Mouse (Mus musculus): ENCODE results near the gene Ntn5. TPM values are rescaled to one million over a fixed set of nuclear protein-coding genes. Genes with fewer than 3 reads are reported as not detected.

Ntn5 gene
- polyA plus RNA-seq, 2 experiments = 0.59 to 1.3 TPM

GRCm38 (mm10) chr7:45692364-45692763, 8.5 kb downstream of the Ntn5 start:
- no peak overlapping the region for H3K4me3 ChIP-seq (replicated peaks; ENCODE audit: low read length)
- DNase-seq (ENCODE audit: low spot score) = no peak
- no peak overlapping the region for H3K27ac ChIP-seq (replicated peaks; ENCODE audit: low read depth, low read length)
- no peaks in the 10 kb centered on the region for H3K9me3 ChIP-seq (ENCODE audit: control insufficient read depth, low read length)
- H3K4me2 ChIP-seq (replicated peaks; ENCODE audit: low read depth, low read length, severe bottlenecking) = no peak overlapping the region
- no peak for ATAC-seq (ENCODE audit: low FRiP score, low read depth)
- WGBS = 94% methylated on average over 2 of the region's 2 CpGs
- TF ChIP-seq POLR2A (IDR thresholded peaks at IDR 0.05; ENCODE audit: borderline replicate concordance, extremely low read depth, insufficient read depth, insufficient read length) = no peak
- no peaks in the 10 kb centered on the region for H3K36me3 ChIP-seq (ENCODE audit: control insufficient read depth, insufficient read depth, low read length)
- H3K9ac ChIP-seq (ENCODE audit: low read depth, low read length, severe bottlenecking) = no peak overlapping the region
- H3K27me3 ChIP-seq (ENCODE audit: control insufficient read depth, insufficient read depth, low read length) = no peaks in the 10 kb centered on the region
- no peaks in the 10 kb centered on the region for H3K4me1 ChIP-seq (ENCODE audit: control insufficient read depth, insufficient read depth, low read length)

- Histone ChIP-seq H3K4me1 (ENCODE audit: control insufficient read depth, insufficient read depth, low read length) (no peaks in the 10 kb centered on the region), H3K36me3 (ENCODE audit: control insufficient read depth, insufficient read depth, low read length) (no peaks in the 10 kb centered on the region), H3K4me3 (replicated peaks; ENCODE audit: low read length) (no peak within 1 kb of the TSS), H3K9ac (ENCODE audit: low read depth, low read length, severe bottlenecking) (no peak within 1 kb of the TSS), H3K9me3 (ENCODE audit: control insufficient read depth, low read length) (no peaks in the 10 kb centered on the region), H3K27me3 (ENCODE audit: control insufficient read depth, insufficient read depth, low read length) (0 out of 2 replicates have a peak, but pooled peaks cover 2% of the 10 kb centered on the region), H3K4me2 (replicated peaks; ENCODE audit: low read depth, low read length, severe bottlenecking) (no peak within 1 kb of the TSS), H3K27ac (replicated peaks; ENCODE audit: low read depth, low read length) (peak within 1 kb of the TSS; percentile 52; the same call in 1 of the 2 replicates)
- no peak for TF ChIP-seq POLR2A (IDR thresholded peaks at IDR 0.05; ENCODE audit: borderline replicate concordance, extremely low read depth, insufficient read depth, insufficient read length)
- 93% methylated on average over 50 of the region's 50 CpGs for WGBS
- ATAC-seq (ENCODE audit: low FRiP score, low read depth) = no peak
- no peak for DNase-seq (ENCODE audit: low spot score)
Observed at GRCm38 (mm10) chr7:45693921-45694591, 10.2 kb downstream of the Ntn5 start, which contains the start of gene Sec1. Gene Sec1, minus strand, starts transcription at chr7:45694402.

DNA sequence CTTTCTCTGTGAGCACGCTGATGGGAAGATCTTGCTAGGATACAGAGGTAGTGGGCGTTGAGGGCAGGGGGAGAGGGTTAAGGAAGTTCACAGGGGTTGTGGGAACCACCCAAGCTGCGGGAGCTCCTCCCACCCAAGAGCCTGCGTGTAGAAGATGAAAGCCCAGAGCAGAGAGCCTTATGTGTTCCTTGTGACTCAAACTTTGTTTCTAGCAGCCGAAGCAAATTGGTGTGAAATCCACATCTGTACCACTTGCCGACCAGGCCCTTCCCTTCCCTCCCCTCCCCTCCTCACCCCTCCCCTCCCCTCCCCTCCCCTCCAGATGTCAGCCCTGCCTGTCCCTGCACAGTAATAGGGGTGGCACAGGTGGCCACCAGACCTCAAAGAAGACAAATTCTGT, 11.3 kb downstream of the Ntn5 start:
- Histone ChIP-seq H3K4me2 (replicated peaks; ENCODE audit: low read depth, low read length, severe bottlenecking) (no peak overlapping the region), H3K9me3 (ENCODE audit: control insufficient read depth, low read length) (no peaks in the 10 kb centered on the region), H3K9ac (ENCODE audit: low read depth, low read length, severe bottlenecking) (no peak overlapping the region), H3K36me3 (ENCODE audit: control insufficient read depth, insufficient read depth, low read length) (no peaks in the 10 kb centered on the region), H3K27ac (replicated peaks; ENCODE audit: low read depth, low read length) (peak overlapping the region; percentile 52; the same call in 1 of the 2 replicates), H3K4me3 (replicated peaks; ENCODE audit: low read length) (no peak overlapping the region), H3K27me3 (ENCODE audit: control insufficient read depth, insufficient read depth, low read length) (peaks cover 12% of the 10 kb centered on the region; the same call in 1 of the 2 replicates), H3K4me1 (ENCODE audit: control insufficient read depth, insufficient read depth, low read length) (peaks cover 4% of the 10 kb centered on the region; the same call in 1 of the 2 replicates)
- ATAC-seq (ENCODE audit: low FRiP score, low read depth) (peak; percentile 51), DNase-seq (ENCODE audit: low spot score) (no peak)
- 2% methylated on average over 6 of the region's 6 CpGs for WGBS
- no peak for TF ChIP-seq POLR2A (IDR thresholded peaks at IDR 0.05; ENCODE audit: borderline replicate concordance, extremely low read depth, insufficient read depth, insufficient read length)

DNA sequence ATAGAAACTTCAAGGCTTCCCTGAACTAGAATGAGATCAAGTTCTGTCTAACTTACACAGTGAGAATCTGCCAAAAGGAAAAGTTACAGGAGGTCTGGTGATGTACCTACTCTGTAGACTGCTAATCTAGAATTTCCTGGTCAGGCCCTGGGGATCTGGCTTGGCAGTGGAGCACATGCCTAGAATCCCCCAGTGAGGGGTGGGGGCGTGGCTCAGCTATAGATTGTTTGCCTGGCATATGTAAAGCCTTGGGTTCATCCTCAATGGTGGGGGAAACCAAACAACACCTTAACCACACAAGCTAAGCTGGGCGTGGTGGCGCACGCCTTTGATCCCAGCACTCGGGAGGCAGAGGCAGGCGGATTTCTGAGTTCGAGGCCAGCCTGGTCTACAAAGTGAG, 14.1 kb downstream of the Ntn5 start:
- Histone ChIP-seq H3K9ac (ENCODE audit: low read depth, low read length, severe bottlenecking) (no peak overlapping the region), H3K4me1 (ENCODE audit: control insufficient read depth, insufficient read depth, low read length) (peaks cover 15% of the 10 kb centered on the region), H3K36me3 (ENCODE audit: control insufficient read depth, insufficient read depth, low read length) (no peaks in the 10 kb centered on the region), H3K27ac (replicated peaks; ENCODE audit: low read depth, low read length) (no peak overlapping the region), H3K9me3 (ENCODE audit: control insufficient read depth, low read length) (no peaks in the 10 kb centered on the region), H3K4me3 (replicated peaks; ENCODE audit: low read length) (no peak overlapping the region), H3K27me3 (ENCODE audit: control insufficient read depth, insufficient read depth, low read length) (peaks cover 17% of the 10 kb centered on the region; the same call in 1 of the 2 replicates), H3K4me2 (replicated peaks; ENCODE audit: low read depth, low read length, severe bottlenecking) (no peak overlapping the region)
- 85% methylated on average over 5 of the region's 7 CpGs for WGBS
- TF ChIP-seq POLR2A (IDR thresholded peaks at IDR 0.05; ENCODE audit: borderline replicate concordance, extremely low read depth, insufficient read depth, insufficient read length) = no peak
- ATAC-seq (ENCODE audit: low FRiP score, low read depth) (no peak), DNase-seq (ENCODE audit: low spot score) (no peak)

DNA sequence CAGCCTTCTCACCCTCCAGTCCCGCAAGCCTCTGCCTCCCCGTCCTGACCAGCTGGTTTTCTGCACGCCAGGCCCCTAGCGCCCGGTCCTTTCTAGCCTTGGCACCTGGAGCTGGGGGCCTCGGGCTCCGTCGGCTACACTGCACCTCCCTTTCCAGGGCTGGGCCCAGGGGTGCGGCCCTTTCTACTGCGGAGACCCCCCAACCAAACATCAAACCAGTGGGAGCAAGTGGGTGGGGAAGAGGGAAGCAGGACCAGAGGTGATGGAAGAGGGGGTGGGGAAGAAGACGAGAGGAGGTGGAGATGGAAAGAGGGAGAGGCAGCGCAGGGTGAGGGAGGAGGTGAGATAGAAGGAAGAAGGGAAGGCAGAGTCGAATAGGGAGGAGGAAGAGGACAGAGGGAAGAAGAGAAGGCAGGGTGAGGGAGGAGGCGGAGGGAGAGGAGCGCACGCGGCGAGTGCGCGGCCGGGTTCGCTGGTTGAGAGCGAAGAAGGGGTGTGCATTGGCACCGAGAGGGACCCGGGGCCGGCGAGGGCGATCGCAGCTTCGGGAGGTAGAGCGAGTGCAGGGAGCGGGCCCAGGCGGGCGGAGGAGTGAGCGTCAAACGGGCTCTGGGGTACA, 15.8 kb downstream of the Ntn5 start, which contains the start of gene Car11:
Car11 (plus strand) TSS at position 321 of the 619 bp plus-strand sequence.
- ATAC-seq (ENCODE audit: low FRiP score, low read depth) = no peak
- H3K27me3 ChIP-seq (ENCODE audit: control insufficient read depth, insufficient read depth, low read length) = peaks cover 17% of the 10 kb centered on the region; the same call in 1 of the 2 replicates
- H3K4me1 ChIP-seq (ENCODE audit: control insufficient read depth, insufficient read depth, low read length) = peaks cover 24% of the 10 kb centered on the region
- no peak for DNase-seq (ENCODE audit: low spot score)
- H3K4me3 ChIP-seq (replicated peaks; ENCODE audit: low read length) = peak within 1 kb of the TSS; percentile 46
- H3K9me3 ChIP-seq (ENCODE audit: control insufficient read depth, low read length) = no peaks in the 10 kb centered on the region
- peak within 1 kb of the TSS; percentile 93 for H3K4me2 ChIP-seq (replicated peaks; ENCODE audit: low read depth, low read length, severe bottlenecking)
- TF ChIP-seq POLR2A (IDR thresholded peaks at IDR 0.05; ENCODE audit: borderline replicate concordance, extremely low read depth, insufficient read depth, insufficient read length) = no peak
- WGBS = under 1% methylated on average over 31 of the region's 36 CpGs
- H3K27ac ChIP-seq (replicated peaks; ENCODE audit: low read depth, low read length) = no peak within 1 kb of the TSS
- H3K36me3 ChIP-seq (ENCODE audit: control insufficient read depth, insufficient read depth, low read length) = no peaks in the 10 kb centered on the region
- H3K9ac ChIP-seq (ENCODE audit: low read depth, low read length, severe bottlenecking) = peak within 1 kb of the TSS; percentile 59

Data from limb, embryonic 14.5 days (tissue).